Mouse (Mus musculus): ENCODE data around the gene Rab3gap2. TPM values are rescaled to one million over a fixed set of nuclear protein-coding genes. Genes with fewer than 3 reads are reported as not detected.

Rab3gap2 gene
- 14.0 TPM for polyA plus RNA-seq (2014; fragmentation: Illumina TruSeq; extraction: RNeasy Lipid Tissue Mini Kit (QIAGEN cat#74804); ENCODE audit: low read depth, low replicate concordance)

DNA sequence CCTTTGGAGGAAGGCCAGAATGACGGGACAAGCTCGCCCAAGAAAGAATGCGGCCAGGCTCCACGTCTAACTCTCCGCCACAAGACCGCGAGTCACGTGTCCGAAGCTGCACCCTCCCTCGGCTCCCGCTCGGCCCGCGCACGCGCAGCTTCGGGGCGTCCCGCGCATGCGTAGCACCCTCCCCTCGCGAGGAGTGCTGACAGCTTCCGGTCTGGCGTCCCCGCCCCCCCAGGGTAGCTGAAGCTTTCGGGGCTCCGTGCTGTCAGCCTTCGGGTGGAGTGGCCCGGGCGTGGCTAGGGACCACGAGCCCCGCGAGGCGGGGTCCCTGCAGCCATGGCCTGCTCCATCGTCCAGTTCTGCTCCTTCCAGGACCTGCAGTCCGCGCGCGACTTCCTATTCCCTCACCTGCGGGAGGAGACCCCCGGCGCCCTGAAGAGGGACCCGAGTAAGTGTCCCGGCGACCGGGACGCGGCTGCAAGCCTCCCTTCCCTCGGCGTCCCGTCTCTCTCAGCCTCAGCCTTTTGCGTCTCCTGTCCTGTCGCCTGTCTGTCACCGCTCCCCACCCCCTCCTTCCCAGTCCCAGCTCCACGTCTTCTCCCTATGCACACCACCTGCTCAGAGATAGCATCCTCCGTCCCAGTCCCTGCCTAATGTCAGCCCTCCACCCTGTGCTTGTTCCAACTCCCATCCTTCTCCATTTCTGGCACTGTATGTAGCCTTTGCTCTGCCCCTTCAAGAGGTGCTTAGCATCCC lies at the start of gene Rab3gap2:
Gene Rab3gap2 (plus strand): TSS at position 209 of the 753 bp plus-strand sequence.

GRCm38 (mm10) chr1:185328721-185329610 lies 125.0 kb downstream of the Rab3gap2 start, which contains the start of gene Iars2:
TSS of gene Iars2 (minus strand) at chr1:185329396.

GRCm38 (mm10) chr1:185331983-185332430 lies 128.1 kb downstream of the Rab3gap2 start, which contains the start of gene Bpnt1:
TSS of gene Bpnt1 (plus strand) at chr1:185332149.

Other genes with a start within 250 kb of the Rab3gap2 start
- gene Mark1, start 204.5 kb upstream of the Rab3gap2 start, polyA plus RNA-seq (2014; fragmentation: Illumina TruSeq; extraction: RNeasy Lipid Tissue Mini Kit (QIAGEN cat#74804); ENCODE audit: low read depth, low replicate concordance) = 6.1 TPM
- 57.7 TPM for gene Iars2, start 125.3 kb downstream of the Rab3gap2 start, polyA plus RNA-seq (2014; fragmentation: Illumina TruSeq; extraction: RNeasy Lipid Tissue Mini Kit (QIAGEN cat#74804); ENCODE audit: low read depth, low replicate concordance)
- gene Bpnt1, start 128.0 kb downstream of the Rab3gap2 start, polyA plus RNA-seq (2014; fragmentation: Illumina TruSeq; extraction: RNeasy Lipid Tissue Mini Kit (QIAGEN cat#74804); ENCODE audit: low read depth, low replicate concordance) = 25.6 TPM
- 58.5 TPM for gene Eprs, start 158.9 kb downstream of the Rab3gap2 start, polyA plus RNA-seq (2014; fragmentation: Illumina TruSeq; extraction: RNeasy Lipid Tissue Mini Kit (QIAGEN cat#74804); ENCODE audit: low read depth, low replicate concordance)